Mouse (Mus musculus) left cerebral cortex, postnatal 14 days (tissue): ENCODE measurements around the gene Gm17571. TPM values are rescaled to one million over a fixed set of nuclear protein-coding genes. Genes with fewer than 3 reads are reported as not detected.

Experiments used
- total RNA-seq, 2 experiments: library from RNA; stranded (reverse); gene quantifications; 2 replicates each; pipeline ENCODE4 v1.2.3; 2021

Gm17571 gene
- total RNA-seq, 2 experiments from 2014 or later: not detected

Other genes with a start within 250 kb of the Gm17571 start
- 1 to 10 TPM; 7.7 to 8.7 TPM for gene Jrkl, start 200.9 kb downstream of the Gm17571 start, total RNA-seq
- gene Ccdc82, start 199.8 kb downstream of the Gm17571 start, total RNA-seq: 1 to 10 TPM; 9.4 to 9.9 TPM
- gene Maml2, start 148.8 kb downstream of the Gm17571 start, total RNA-seq: 1 to 10 TPM; 6.6 to 7.1 TPM